Mouse (Mus musculus) forebrain, embryonic 10.5 days (tissue): Measurements from ENCODE around the gene Wdr31. TPM values are rescaled to one million over a fixed set of nuclear protein-coding genes. Genes with fewer than 3 reads are reported as not detected.
A peak's percentile ranks its signal among the peaks of the same experiment; 100 is the strongest.

Source experiments
- DNase-seq: peaks from one replicate; pipeline ENCODE4 v3.0.0-alpha.2; 2017; ENCODE audit warnings: low spot score; ENCODE audit errors: extremely low spot score
- H3K27ac ChIP-seq: fragments of 300-500 bp; sonication (generic); 2 replicates; pipeline ENCODE4 v1.5.1; 2016; ENCODE audit warnings: mild to moderate bottlenecking
- H3K27me3 ChIP-seq: fragments of 300-500 bp; sonication (generic); 2 replicates; pipeline ENCODE4 v1.6.1; 2016; ENCODE audit warnings: mild to moderate bottlenecking; ENCODE audit not compliant: poor library complexity, severe bottlenecking
- H3K36me3 ChIP-seq: fragments of 300-500 bp; sonication (generic); replicated peaks from 2 replicates; pipeline ENCODE4 v1.6.1; 2016; ENCODE audit warnings: mild to moderate bottlenecking, moderate library complexity
- H3K4me1 ChIP-seq: fragments of 300-500 bp; sonication (generic); 2 replicates; pipeline ENCODE4 v1.6.1; 2016
- H3K4me3 ChIP-seq: fragments of 300-500 bp; sonication (generic); 2 replicates; pipeline ENCODE4 v1.5.1; 2016; ENCODE audit warnings: mild to moderate bottlenecking, moderate library complexity
- H3K9me3 ChIP-seq: fragments of 300-500 bp; sonication (generic); 2 replicates; pipeline ENCODE4 v1.6.1; 2016; ENCODE audit warnings: mild to moderate bottlenecking, moderate library complexity
- WGBS: fragments of 180-500 bp; shearing (Covaris S2); methylation state at CpG from one replicate; pipeline ENCODE4 v1.1.7; 2016; 5-methylcytosine and 5-hydroxymethylcytosine counted together
- polyA plus RNA-seq: library from polyadenylated mRNA; unstranded; fragments of >200 nt; fragmentation: Nextera tagmentation; extraction: Ambion mirVana; gene quantifications from 2 replicates; pipeline ENCODE4 v1.2.1, GENCODE M21; 2016

Wdr31 gene
- polyA plus RNA-seq, 1 experiment from 2014 or later, result 17.4 TPM

DNA sequence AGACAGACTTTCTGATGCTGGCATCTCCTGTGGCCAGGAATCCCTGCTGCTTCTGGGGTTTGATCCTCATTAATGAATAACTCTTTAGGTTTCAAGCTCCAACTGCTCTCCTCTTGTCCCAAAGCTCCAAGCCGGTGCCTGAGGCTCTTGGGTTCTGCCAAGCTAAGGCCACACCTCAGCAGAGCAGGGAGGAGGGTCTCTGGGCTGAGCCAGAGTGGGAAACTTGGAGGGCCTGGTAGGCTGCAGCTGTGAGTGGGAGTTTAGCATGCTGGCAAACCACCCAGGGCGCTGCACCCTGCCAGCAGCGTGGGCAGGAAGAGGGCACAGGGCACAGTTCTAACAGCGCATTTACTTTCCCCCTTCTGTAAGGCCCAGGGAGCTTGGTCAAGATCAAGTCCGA lies 38.1 kb upstream of the Wdr31 start:
- DNase-seq, result no peak
- Histone ChIP-seq H3K4me1 (0 out of 2 replicates have a peak, but pooled peaks cover under 1% of the 10 kb centered on the region), H3K36me3 (peaks cover 68% of the 10 kb centered on the region), H3K9me3 (no peaks in the 10 kb centered on the region), H3K27ac (no peak overlapping the region), H3K4me3 (no peak overlapping the region), H3K27me3 (no peaks in the 10 kb centered on the region)
- WGBS, result 95% methylated on average over 5 of the region's 5 CpGs

DNA sequence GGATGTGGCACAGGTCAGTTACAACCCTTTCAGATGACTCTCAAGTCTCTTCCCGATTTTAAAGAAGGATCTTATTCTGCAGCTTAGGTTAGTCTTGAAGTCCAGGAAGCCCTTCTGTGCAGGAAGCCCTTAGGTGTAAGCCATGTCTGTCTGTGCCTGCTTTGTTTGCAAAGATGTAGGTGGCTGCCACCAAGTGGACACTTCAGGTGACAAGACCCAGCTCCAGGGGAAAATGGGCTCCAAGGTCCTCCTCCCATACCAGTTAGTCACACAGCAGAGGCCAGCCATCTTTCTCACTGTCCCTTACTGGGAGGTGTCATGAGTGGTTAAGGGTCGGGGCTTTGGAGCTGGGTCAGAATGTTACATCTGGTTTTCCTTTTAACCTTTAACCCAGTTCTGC lies 36.1 kb upstream of the Wdr31 start:
- Histone ChIP-seq H3K9me3 (no peaks in the 10 kb centered on the region), H3K36me3 (peaks cover 47% of the 10 kb centered on the region), H3K27me3 (no peaks in the 10 kb centered on the region), H3K4me1 (peaks cover 5% of the 10 kb centered on the region), H3K27ac (no peak overlapping the region), H3K4me3 (no peak overlapping the region)
- 63% methylated on average over 2 of the region's 2 CpGs for WGBS
- peak; percentile 26 for DNase-seq

DNA sequence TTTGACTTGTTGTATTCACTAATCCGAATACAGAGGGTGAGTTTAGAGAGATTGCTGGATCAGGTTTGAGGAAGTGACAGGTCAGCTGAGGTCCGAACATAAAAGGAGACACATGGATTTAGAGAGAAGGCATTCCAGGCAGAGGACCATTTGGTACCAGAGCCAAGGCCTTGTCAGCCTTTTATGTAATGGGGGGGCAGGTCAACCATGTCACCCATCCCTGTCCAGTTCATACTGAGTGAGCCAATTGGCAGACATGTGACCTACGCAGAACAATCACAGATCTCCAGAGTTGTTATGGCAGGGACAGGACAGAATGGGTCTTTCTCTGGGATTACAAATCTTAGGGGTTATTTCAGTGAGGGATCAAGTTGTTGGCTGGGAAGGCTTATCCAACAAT lies 35.3 kb upstream of the Wdr31 start:
- no peak for DNase-seq
- H3K4me1 ChIP-seq, result peaks cover 11% of the 10 kb centered on the region
- peaks cover 39% of the 10 kb centered on the region for H3K36me3 ChIP-seq
- H3K9me3 ChIP-seq, result no peaks in the 10 kb centered on the region
- 88% methylated on average over 3 of the region's 3 CpGs for WGBS
- no peak overlapping the region for H3K4me3 ChIP-seq
- H3K27ac ChIP-seq, result no peak overlapping the region
- no peaks in the 10 kb centered on the region for H3K27me3 ChIP-seq

DNA sequence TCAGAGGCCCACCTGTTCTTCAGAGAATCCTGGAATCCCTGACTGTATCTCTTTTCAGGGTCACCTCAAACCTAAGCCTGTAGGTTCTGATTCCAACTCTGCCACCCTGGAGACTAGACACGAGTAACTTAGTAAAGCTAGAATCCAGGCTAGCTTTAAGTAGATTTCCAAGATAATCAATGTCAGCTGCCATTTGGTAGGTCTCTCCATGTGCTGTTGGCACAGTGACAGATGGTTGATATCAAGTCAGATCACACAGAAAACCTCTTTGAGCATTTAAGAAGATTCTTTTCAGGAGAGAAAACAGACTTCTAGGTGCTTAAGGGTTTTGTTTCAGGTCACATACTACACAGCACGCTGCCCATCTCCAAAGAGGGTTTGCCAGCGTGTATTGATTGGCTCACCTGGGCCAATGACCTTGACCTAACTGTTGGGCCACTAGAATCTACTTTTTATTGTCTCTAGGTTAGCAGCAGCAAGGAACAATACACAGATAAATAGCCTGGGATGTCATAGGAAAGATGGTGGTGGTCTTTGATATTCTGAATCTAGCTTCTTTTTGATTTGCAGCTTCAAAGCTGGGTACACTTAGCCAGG lies 32.8 kb upstream of the Wdr31 start, which contains the start of gene Hdhd3:
Gene Hdhd3, minus strand, starts transcription at position 94 of the 597 bp plus-strand sequence.
- no peaks in the 10 kb centered on the region for H3K9me3 ChIP-seq
- peaks cover 28% of the 10 kb centered on the region for H3K36me3 ChIP-seq
- DNase-seq, result no peak
- H3K4me1 ChIP-seq, result peaks cover 11% of the 10 kb centered on the region
- WGBS, result 81% methylated on average over 3 of the region's 3 CpGs
- no peaks in the 10 kb centered on the region for H3K27me3 ChIP-seq
- H3K27ac ChIP-seq, result peak within 1 kb of the TSS; percentile 86
- H3K4me3 ChIP-seq, result peak within 1 kb of the TSS; percentile 62

DNA sequence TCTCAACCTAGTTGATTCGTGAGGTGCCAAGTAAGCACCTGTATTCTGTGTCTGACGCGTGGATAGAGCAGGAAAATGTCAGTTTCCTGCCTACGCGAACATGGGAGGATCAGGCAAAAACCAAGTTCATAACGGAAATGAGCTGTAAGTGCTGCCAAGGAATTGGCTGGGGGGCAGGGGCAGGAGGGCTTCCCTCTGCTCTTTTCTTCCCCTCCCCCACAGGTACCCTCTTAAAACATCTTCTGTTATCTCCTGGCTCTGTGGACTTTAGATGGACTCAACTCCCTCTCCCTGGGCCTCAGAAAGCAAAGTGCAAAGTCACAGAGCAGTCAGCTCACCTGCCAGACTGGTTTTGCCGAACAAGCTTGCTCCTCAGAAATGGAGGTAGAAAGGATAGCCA lies 32.3 kb upstream of the Wdr31 start:
- Histone ChIP-seq H3K4me3 (peak overlapping the region; percentile 62; the same call in 1 of the 2 replicates), H3K4me1 (peaks cover 11% of the 10 kb centered on the region), H3K27me3 (no peaks in the 10 kb centered on the region), H3K36me3 (peaks cover 26% of the 10 kb centered on the region), H3K27ac (no peak overlapping the region), H3K9me3 (no peaks in the 10 kb centered on the region)
- 82% methylated on average over 7 of the region's 7 CpGs for WGBS
- no peak for DNase-seq

DNA sequence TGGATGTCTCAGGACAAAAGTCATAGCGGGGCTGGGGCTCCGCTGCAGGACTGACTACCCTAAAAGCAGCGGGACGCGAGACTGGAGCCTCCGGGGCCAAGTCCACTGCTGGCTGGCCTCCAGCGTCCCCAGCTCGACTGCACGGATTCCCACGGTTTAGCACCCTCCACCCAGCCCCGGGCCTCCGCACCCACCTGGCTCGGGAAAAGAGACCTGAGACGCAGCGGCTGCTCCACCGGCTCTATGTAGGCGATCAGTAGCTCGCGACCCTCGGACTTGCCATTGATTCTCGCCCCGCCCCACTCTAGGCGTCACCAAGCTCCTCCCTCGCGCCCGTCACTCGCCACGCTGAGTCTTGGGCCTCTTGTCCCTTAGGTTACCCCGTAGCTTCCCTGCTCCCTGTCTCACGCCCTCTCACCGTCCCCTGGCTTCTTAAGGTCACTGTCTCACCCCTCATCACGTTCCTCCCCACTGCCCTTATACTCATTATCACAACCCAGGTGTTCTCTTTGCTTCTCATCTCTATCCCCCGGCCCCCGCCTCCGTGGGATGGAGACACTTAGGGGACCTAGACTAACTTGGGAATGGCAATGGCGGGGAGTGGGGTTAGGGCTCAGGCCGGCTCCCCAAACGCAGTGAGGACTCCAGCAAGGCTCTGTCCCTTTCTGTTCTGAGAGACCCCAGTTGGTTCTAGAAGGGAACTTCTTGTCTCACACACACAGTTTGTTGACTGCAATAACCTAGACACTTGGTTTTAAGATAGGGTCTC lies 31.5 kb upstream of the Wdr31 start:
- H3K4me3 ChIP-seq, result peak overlapping the region; percentile 62
- H3K9me3 ChIP-seq, result no peaks in the 10 kb centered on the region
- 3% methylated on average over 38 of the region's 38 CpGs for WGBS
- H3K4me1 ChIP-seq, result peaks cover 11% of the 10 kb centered on the region
- no peaks in the 10 kb centered on the region for H3K27me3 ChIP-seq
- DNase-seq, result peak; percentile 92
- H3K36me3 ChIP-seq, result peaks cover 18% of the 10 kb centered on the region
- peak overlapping the region; percentile 86 for H3K27ac ChIP-seq

DNA sequence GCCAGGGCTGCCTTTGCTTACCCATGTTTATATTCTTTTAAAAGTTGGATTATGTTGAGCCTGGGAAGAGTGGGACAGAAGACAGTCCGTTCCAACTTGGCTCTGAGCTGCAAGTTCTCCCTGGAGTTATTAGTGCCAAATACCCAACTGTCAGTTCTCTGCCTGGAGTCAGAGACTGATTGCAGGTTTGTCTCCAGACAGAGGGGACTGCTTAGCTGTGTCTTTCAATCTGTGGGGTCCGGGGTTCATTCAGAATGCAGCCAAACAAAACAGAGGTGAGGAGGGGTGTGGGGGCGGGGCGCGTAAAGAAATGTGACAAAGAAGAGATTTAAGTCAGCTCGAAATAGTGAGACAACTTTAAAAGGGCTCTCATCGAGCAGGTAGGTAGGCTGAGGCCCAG lies 30.8 kb upstream of the Wdr31 start:
- no peaks in the 10 kb centered on the region for H3K9me3 ChIP-seq
- H3K4me1 ChIP-seq, result peaks cover 11% of the 10 kb centered on the region
- no peaks in the 10 kb centered on the region for H3K27me3 ChIP-seq
- peak overlapping the region; percentile 86 for H3K27ac ChIP-seq
- H3K4me3 ChIP-seq, result peak overlapping the region; percentile 62
- DNase-seq, result no peak
- H3K36me3 ChIP-seq, result peaks cover 17% of the 10 kb centered on the region
- 6% methylated on average over 7 of the region's 7 CpGs for WGBS

DNA sequence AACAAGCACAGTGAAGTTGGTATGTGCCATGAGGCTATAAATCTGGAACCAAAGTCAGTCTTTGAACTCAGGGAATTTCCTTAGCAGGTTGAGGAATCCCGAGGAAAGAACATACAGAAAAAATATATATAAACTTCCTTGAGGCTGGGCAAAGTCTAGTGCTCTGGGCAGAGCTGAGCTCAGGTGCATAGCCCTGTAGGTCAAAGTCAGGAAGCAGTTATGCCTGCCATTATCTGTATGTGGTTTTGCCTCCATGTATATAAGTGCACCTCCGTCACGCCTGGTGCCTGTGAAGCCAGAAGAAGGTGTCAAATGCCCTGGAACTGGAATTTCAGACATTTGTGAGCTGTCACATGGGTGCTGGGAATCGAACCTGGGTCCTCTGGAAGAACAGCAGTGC lies 30.1 kb upstream of the Wdr31 start:
- H3K9me3 ChIP-seq, result no peaks in the 10 kb centered on the region
- 91% methylated on average over 4 of the region's 4 CpGs for WGBS

DNA sequence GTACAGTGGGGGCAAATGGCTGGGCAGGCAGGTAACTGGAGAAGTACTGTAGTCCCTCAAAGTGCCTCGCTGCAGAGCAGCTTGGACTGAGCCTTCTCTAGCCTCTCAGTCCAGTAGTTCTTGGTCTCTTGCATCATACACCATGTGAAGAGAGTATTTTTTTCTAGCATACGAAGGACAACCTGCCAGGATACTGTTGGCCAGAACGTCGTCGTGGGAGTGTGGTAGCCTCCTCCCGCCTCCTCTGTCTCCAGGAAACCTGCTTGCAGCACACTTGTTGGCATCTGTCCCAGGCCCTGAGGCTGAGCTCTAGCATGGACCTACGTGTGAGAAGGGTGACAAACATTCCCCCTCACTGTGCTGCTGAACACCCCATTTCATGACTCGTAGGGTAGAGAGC lies 26.1 kb upstream of the Wdr31 start:
- H3K27me3 ChIP-seq, result 0 out of 2 replicates have a peak, but pooled peaks cover 4% of the 10 kb centered on the region
- no peak overlapping the region for H3K4me3 ChIP-seq
- no peaks in the 10 kb centered on the region for H3K9me3 ChIP-seq
- H3K27ac ChIP-seq, result no peak overlapping the region
- DNase-seq, result no peak
- H3K36me3 ChIP-seq, result peaks cover 17% of the 10 kb centered on the region
- peaks cover 6% of the 10 kb centered on the region for H3K4me1 ChIP-seq
- WGBS, result 89% methylated on average over 8 of the region's 8 CpGs

More for the DNA sequence above, 30.1 kb upstream of the Wdr31 start:
- peaks cover 11% of the 10 kb centered on the region for H3K4me1 ChIP-seq
- H3K27me3 ChIP-seq, result 0 out of 2 replicates have a peak, but pooled peaks cover 4% of the 10 kb centered on the region
- no peak for DNase-seq
- peaks cover 17% of the 10 kb centered on the region for H3K36me3 ChIP-seq
- H3K27ac ChIP-seq, result no peak overlapping the region
- H3K4me3 ChIP-seq, result no peak overlapping the region

DNA sequence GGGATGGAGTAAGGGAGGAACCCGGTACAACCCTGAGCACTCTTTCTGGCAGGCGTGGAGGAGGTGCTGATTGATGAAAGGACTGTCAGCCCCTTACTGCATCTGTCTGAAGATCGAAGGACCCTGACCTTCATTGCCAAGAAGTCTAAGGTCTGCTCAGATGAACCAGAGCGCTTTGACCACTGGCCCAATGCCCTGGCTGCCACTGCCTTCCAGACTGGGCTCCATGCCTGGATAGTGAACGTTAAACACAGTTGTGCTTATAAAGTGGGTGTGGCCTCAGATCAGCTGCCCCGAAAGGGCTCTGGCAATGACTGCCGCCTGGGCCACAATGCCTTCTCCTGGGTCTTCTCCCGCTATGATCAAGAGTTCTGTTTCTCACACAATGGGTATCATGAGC lies 25.2 kb upstream of the Wdr31 start:
- Histone ChIP-seq H3K36me3 (peaks cover 17% of the 10 kb centered on the region), H3K9me3 (no peaks in the 10 kb centered on the region), H3K4me3 (no peak overlapping the region), H3K27me3 (0 out of 2 replicates have a peak, but pooled peaks cover 4% of the 10 kb centered on the region), H3K27ac (no peak overlapping the region), H3K4me1 (no peaks in the 10 kb centered on the region)
- no peak for DNase-seq
- 89% methylated on average over 8 of the region's 8 CpGs for WGBS

DNA sequence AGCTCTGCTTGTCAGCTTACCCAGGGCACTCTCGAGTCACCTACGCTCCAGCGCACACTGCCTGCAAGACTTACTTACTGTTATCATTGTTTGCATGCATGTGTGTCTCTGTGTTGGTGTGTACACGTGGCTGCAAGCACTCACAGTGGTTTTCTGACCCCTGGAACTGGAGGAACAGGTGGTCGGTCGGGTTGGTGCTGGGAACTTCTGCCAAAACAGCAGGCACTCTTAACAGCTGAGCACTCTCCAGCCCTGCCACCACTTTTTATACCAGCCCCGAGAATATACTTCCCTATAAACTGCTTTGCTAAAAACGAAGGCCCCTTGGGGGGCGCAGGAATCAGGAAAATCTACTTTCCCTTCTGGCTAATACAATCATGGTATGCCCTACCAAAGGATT lies 23.5 kb upstream of the Wdr31 start:
- Histone ChIP-seq H3K36me3 (peaks cover 11% of the 10 kb centered on the region), H3K27me3 (0 out of 2 replicates have a peak, but pooled peaks cover 4% of the 10 kb centered on the region), H3K4me1 (no peaks in the 10 kb centered on the region), H3K27ac (no peak overlapping the region), H3K9me3 (no peaks in the 10 kb centered on the region), H3K4me3 (no peak overlapping the region)
- no peak for DNase-seq
- WGBS, result 81% methylated on average over 9 of the region's 9 CpGs

DNA sequence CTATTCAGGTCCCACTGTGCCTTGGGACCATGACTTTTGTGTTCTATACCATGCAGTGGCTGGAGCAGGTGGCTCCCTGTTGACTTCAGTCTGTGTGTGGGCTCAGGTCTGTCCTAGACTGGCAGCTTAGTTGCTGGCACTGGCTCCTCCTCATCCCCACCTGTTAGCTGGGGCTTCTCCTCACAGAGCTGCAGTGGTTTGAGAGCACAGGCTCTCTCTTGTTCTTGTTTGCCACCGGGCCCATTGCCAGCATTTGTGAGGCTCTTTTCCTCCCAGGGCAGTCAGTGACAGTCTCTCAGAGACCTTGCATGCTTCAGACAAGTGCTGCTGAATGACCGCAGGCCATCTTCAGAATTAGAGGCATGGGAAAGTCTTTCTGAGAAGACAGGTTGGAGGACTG lies 22.0 kb upstream of the Wdr31 start:
- Histone ChIP-seq H3K9me3 (no peaks in the 10 kb centered on the region), H3K27ac (no peak overlapping the region), H3K4me1 (peaks cover 7% of the 10 kb centered on the region; the same call in 1 of the 2 replicates), H3K4me3 (no peak overlapping the region), H3K27me3 (0 out of 2 replicates have a peak, but pooled peaks cover 4% of the 10 kb centered on the region), H3K36me3 (no peaks in the 10 kb centered on the region)
- no peak for DNase-seq
- 91% methylated on average over 2 of the region's 2 CpGs for WGBS

DNA sequence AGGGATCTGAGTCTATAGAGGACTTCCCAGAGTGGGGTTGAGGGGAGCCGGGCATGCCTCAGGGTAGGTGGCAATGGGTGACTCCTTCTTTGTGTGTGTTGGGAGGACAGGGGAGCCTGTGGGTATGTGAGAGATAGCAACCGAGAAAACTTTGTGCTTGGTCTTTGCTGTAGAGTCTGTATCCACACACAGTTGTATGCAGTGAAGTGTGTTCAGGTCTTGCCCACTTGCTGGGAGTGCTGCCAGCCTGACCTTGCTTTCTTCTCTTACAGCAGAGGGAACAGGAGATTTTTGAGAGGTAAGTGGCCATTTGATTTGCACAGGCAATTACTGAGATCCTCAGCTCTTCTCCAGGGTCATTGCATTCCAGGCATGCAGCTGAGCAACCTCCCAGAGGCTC lies 17.2 kb upstream of the Wdr31 start:
- no peaks in the 10 kb centered on the region for H3K36me3 ChIP-seq
- no peak overlapping the region for H3K4me3 ChIP-seq
- no peak for DNase-seq
- 91% methylated on average over 2 of the region's 2 CpGs for WGBS
- H3K27ac ChIP-seq, result no peak overlapping the region
- peaks cover 8% of the 10 kb centered on the region; the same call in 1 of the 2 replicates for H3K4me1 ChIP-seq
- no peaks in the 10 kb centered on the region for H3K27me3 ChIP-seq
- no peaks in the 10 kb centered on the region for H3K9me3 ChIP-seq
